Comparison of ENCODE assay signal across 22 mouse cellular contexts in genomic region chr12:102425048-102425578, GRCm38 (mm10). TPM values are rescaled to one million over a fixed set of nuclear protein-coding genes. Genes with fewer than 3 reads are reported as not detected.
A peak's percentile ranks its signal among the peaks of the same experiment; 100 is the strongest.
DNase-seq lines count a peak whose midpoint lies in the region; ATAC-seq and TF ChIP-seq lines count a peak whose summit lies in the region.
"Had no signal": no experiment of that assay in that cellular context is flagged by ENCODE, and none has a peak within 500 bp of the region (broad histone marks: within the 10 kb centered on the region; RNA-seq: fewer than 3 reads in every experiment).

No protein-coding gene starts in this region.

- DNase-seq in embryonic facial prominence, embryonic 11.5 days (ENCODE audit: low spot score), result peak; percentile 28
- no peak for DNase-seq in embryonic facial prominence, embryonic 10.5 days (ENCODE audit: low spot score)
- no peak for DNase-seq in lung, adult 2 months
- peak; percentile 25 for DNase-seq in thymus, postnatal 4 days
- DNase-seq in cerebellum, adult 8-10 months, result no peak
- DNase-seq: cerebellum, adult 9-10 months; gastrocnemius, postnatal 36 days; kidney, adult 9 months; kidney, postnatal 36 days; left cerebral cortex, postnatal 4 days; lung, postnatal 14 days; right cerebral cortex, postnatal 4 days had no signal

- ATAC-seq in embryonic facial prominence, embryonic 11.5 days (replicated peaks; ENCODE audit: insufficient number of reproducible peaks, low FRiP score, low TSS enrichment, low read depth), result 0 out of 2 replicates have a peak, but pooled peaks have one; percentile 72
- 0 out of 2 replicates have a peak, but pooled peaks have one; percentile 29 for ATAC-seq in lung, embryonic 16.5 days (ENCODE audit: low read depth)
- 0 out of 2 replicates have a peak, but pooled peaks have one; percentile 52 for ATAC-seq in limb, embryonic 12.5 days (ENCODE audit: insufficient number of reproducible peaks, insufficient read depth, low FRiP score, low TSS enrichment, low read depth)
- ATAC-seq in forebrain, embryonic 16.5 days, result no peak
- ATAC-seq: CD4-positive, CD25-positive, alpha-beta regulatory T cell, adult 4 months; forebrain, embryonic 14.5 days; liver, embryonic 12.5 days had no signal

- no peaks in the 10 kb centered on the region for H3K9me3 ChIP-seq in embryonic facial prominence, embryonic 11.5 days (replicated peaks; ENCODE audit: control insufficient read depth, low read length)
- H3K9me3 ChIP-seq in embryonic facial prominence, embryonic 10.5 days, result 0 out of 2 replicates have a peak, but pooled peaks cover 2% of the 10 kb centered on the region
- H3K9me3 ChIP-seq in lung, embryonic 16.5 days (ENCODE audit: control insufficient read depth, low read length), result 0 out of 2 replicates have a peak, but pooled peaks cover 2% of the 10 kb centered on the region
- peaks cover 6% of the 10 kb centered on the region; the same call in 1 of the 2 replicates for H3K9me3 ChIP-seq in limb, embryonic 12.5 days
- no peaks in the 10 kb centered on the region for H3K9me3 ChIP-seq in forebrain, embryonic 16.5 days (ENCODE audit: control insufficient read depth, low read length)
- H3K9me3 ChIP-seq: G1E; liver, embryonic 12.5 days had no signal

- H3K36me3 ChIP-seq in embryonic facial prominence, embryonic 11.5 days (replicated peaks; ENCODE audit: control insufficient read depth, insufficient read depth, low read depth, low read length), result no peaks in the 10 kb centered on the region
- peaks cover 31% of the 10 kb centered on the region for H3K36me3 ChIP-seq in embryonic facial prominence, embryonic 10.5 days (replicated peaks)
- peaks cover 6% of the 10 kb centered on the region; the same call in 1 of the 2 replicates for H3K36me3 ChIP-seq in lung, embryonic 16.5 days (ENCODE audit: control insufficient read depth, insufficient read depth, low read length)
- H3K36me3 ChIP-seq in limb, embryonic 12.5 days, result peaks cover 30% of the 10 kb centered on the region
- no peaks in the 10 kb centered on the region; the same call in 1 of the 2 replicates for H3K36me3 ChIP-seq in forebrain, embryonic 16.5 days (ENCODE audit: control insufficient read depth, insufficient read depth)
- H3K36me3 ChIP-seq: G1E; liver, embryonic 12.5 days had no signal

- no peak overlapping the region for H3K27ac ChIP-seq in embryonic facial prominence, embryonic 11.5 days (replicated peaks; ENCODE audit: low read depth, low read length)
- no peak overlapping the region for H3K27ac ChIP-seq in embryonic facial prominence, embryonic 10.5 days (replicated peaks)
- no peak overlapping the region for H3K27ac ChIP-seq in lung, embryonic 16.5 days (ENCODE audit: low read length)
- no peak overlapping the region for H3K27ac ChIP-seq in limb, embryonic 12.5 days
- H3K27ac ChIP-seq in forebrain, embryonic 16.5 days (ENCODE audit: low read length), result no peak overlapping the region
- H3K27ac ChIP-seq: embryonic facial prominence, embryonic 12.5 days; hindbrain, embryonic 10.5 days; left cerebral cortex, adult 2 months had no signal

- no peaks in the 10 kb centered on the region for H3K27me3 ChIP-seq in embryonic facial prominence, embryonic 11.5 days (ENCODE audit: control insufficient read depth, insufficient read depth, low read length)
- H3K27me3 ChIP-seq in embryonic facial prominence, embryonic 10.5 days (replicated peaks; ENCODE audit: low read depth, poor library complexity, severe bottlenecking), result no peaks in the 10 kb centered on the region
- no peaks in the 10 kb centered on the region for H3K27me3 ChIP-seq in lung, embryonic 16.5 days (ENCODE audit: control insufficient read depth, insufficient read depth, low read depth, low read length)
- no peaks in the 10 kb centered on the region for H3K27me3 ChIP-seq in limb, embryonic 12.5 days
- H3K27me3 ChIP-seq in forebrain, embryonic 16.5 days (replicated peaks; ENCODE audit: control insufficient read depth, insufficient read depth, low read length), result no peaks in the 10 kb centered on the region
- H3K27me3 ChIP-seq: embryonic facial prominence, embryonic 12.5 days; liver, embryonic 12.5 days had no signal

- H3K9ac ChIP-seq in embryonic facial prominence, embryonic 11.5 days (replicated peaks; ENCODE audit: low read length), result no peak overlapping the region
- no peak overlapping the region for H3K9ac ChIP-seq in lung, embryonic 16.5 days (ENCODE audit: low read length)
- H3K9ac ChIP-seq in limb, embryonic 12.5 days (replicated peaks), result no peak overlapping the region
- H3K9ac ChIP-seq in forebrain, embryonic 16.5 days (replicated peaks; ENCODE audit: low read depth, low read length), result no peak overlapping the region
- H3K9ac ChIP-seq: embryonic facial prominence, embryonic 12.5 days; liver, embryonic 12.5 days had no signal

- no peak overlapping the region for H3K4me2 ChIP-seq in embryonic facial prominence, embryonic 11.5 days (ENCODE audit: low read depth, low read length)
- H3K4me2 ChIP-seq in lung, embryonic 16.5 days (ENCODE audit: low read depth, low read length), result no peak overlapping the region
- no peak overlapping the region for H3K4me2 ChIP-seq in limb, embryonic 12.5 days
- no peak overlapping the region for H3K4me2 ChIP-seq in forebrain, embryonic 16.5 days (ENCODE audit: low read length)
- H3K4me2 ChIP-seq: embryonic facial prominence, embryonic 12.5 days; liver, embryonic 12.5 days had no signal

- TF ChIP-seq POLR2A in lung, adult 2 months (IDR thresholded peaks at IDR 0.05; ENCODE audit: borderline replicate concordance, extremely low read depth, low read depth, low read length), result no peak

- no peaks in the 10 kb centered on the region for H3K4me1 ChIP-seq in embryonic facial prominence, embryonic 11.5 days (ENCODE audit: control insufficient read depth, insufficient read depth, low read length)
- H3K4me1 ChIP-seq in embryonic facial prominence, embryonic 10.5 days, result no peaks in the 10 kb centered on the region
- peaks cover 8% of the 10 kb centered on the region; the same call in 1 of the 2 replicates for H3K4me1 ChIP-seq in lung, embryonic 16.5 days (replicated peaks; ENCODE audit: control insufficient read depth, insufficient read depth, low read length)
- H3K4me1 ChIP-seq in lung, adult 2 months (ENCODE audit: control insufficient read depth, insufficient read depth, low read length), result peaks cover 11% of the 10 kb centered on the region
- H3K4me1 ChIP-seq in limb, embryonic 12.5 days (replicated peaks), result no peaks in the 10 kb centered on the region
- H3K4me1 ChIP-seq in forebrain, embryonic 16.5 days (replicated peaks; ENCODE audit: control insufficient read depth, insufficient read depth, low read length), result no peaks in the 10 kb centered on the region
- H3K4me1 ChIP-seq: hindbrain, embryonic 10.5 days had no signal

- no peak for TF ChIP-seq CTCF in lung, adult 2 months (IDR thresholded peaks at IDR 0.05; ENCODE audit: insufficient read depth, low read length)

- no peak overlapping the region for H3K4me3 ChIP-seq in embryonic facial prominence, embryonic 11.5 days (ENCODE audit: low read depth, low read length)
- no peak overlapping the region for H3K4me3 ChIP-seq in embryonic facial prominence, embryonic 10.5 days
- H3K4me3 ChIP-seq in lung, embryonic 16.5 days (ENCODE audit: low read length), result no peak overlapping the region
- H3K4me3 ChIP-seq in lung, adult 2 months (replicated peaks; ENCODE audit: extremely low read depth, low read depth, low read length), result no peak overlapping the region
- H3K4me3 ChIP-seq in limb, embryonic 12.5 days (replicated peaks), result no peak overlapping the region
- H3K4me3 ChIP-seq in forebrain, embryonic 16.5 days (replicated peaks; ENCODE audit: low read length), result no peak overlapping the region
- H3K4me3 ChIP-seq: embryonic facial prominence, embryonic 12.5 days; hindbrain, embryonic 10.5 days; left cerebral cortex, adult 2 months; liver, embryonic 12.5 days had no signal

- WGBS in embryonic facial prominence, embryonic 11.5 days, result 72% methylated on average over 4 of the region's 4 CpGs
- WGBS in embryonic facial prominence, embryonic 10.5 days, result 80% methylated on average over 4 of the region's 4 CpGs
- WGBS in lung, embryonic 16.5 days, result 52% methylated on average over 4 of the region's 4 CpGs
- WGBS in lung, adult 2 months, result 50% methylated on average over 4 of the region's 4 CpGs
- WGBS in limb, embryonic 12.5 days, result 64% methylated on average over 4 of the region's 4 CpGs
- 93% methylated on average over 4 of the region's 4 CpGs for WGBS in forebrain, embryonic 16.5 days

RNA-seq across cellular contexts. Expression of gene Lgmn, which starts 14.5 kb away (rescaled TPM):
- 61.5 and 65.5 TPM in 2 replicates for polyA plus RNA-seq in embryonic facial prominence, embryonic 11.5 days (2014; fragmentation: Nextera tagmentation; extraction: Ambion mirVana)
- 42.7 and 45.6 TPM in 2 replicates for polyA plus RNA-seq in embryonic facial prominence, embryonic 10.5 days (2016; fragmentation: Nextera tagmentation; extraction: Ambion mirVana)
- 139 and 142 TPM in 2 replicates for polyA plus RNA-seq in lung, embryonic 16.5 days (2015; fragmentation: Nextera tagmentation; extraction: Ambion mirVana)
- 106 and 153 TPM in 2 replicates for polyA plus RNA-seq in lung, adult 2 months (2012; rRNA removed)
- 59.7 and 60.9 TPM in 2 replicates for polyA plus RNA-seq in limb, embryonic 12.5 days (2016; fragmentation: Nextera tagmentation; extraction: Ambion mirVana)
- polyA plus RNA-seq in forebrain, embryonic 16.5 days (2015; fragmentation: Nextera tagmentation; extraction: Ambion mirVana), result 70.3 and 78.8 TPM in 2 replicates

RNA-seq across cellular contexts. Expression of gene Golga5, which starts 43.8 kb away (rescaled TPM):
- 35.1 and 38.3 TPM in 2 replicates for polyA plus RNA-seq in embryonic facial prominence, embryonic 11.5 days (2014; fragmentation: Nextera tagmentation; extraction: Ambion mirVana)
- polyA plus RNA-seq in embryonic facial prominence, embryonic 10.5 days (2016; fragmentation: Nextera tagmentation; extraction: Ambion mirVana), result 28.4 and 31.3 TPM in 2 replicates
- 34.2 and 35.5 TPM in 2 replicates for polyA plus RNA-seq in lung, embryonic 16.5 days (2015; fragmentation: Nextera tagmentation; extraction: Ambion mirVana)
- 10.0 and 11.9 TPM in 2 replicates for polyA plus RNA-seq in lung, adult 2 months (2012; rRNA removed)
- 37.5 and 37.6 TPM in 2 replicates for polyA plus RNA-seq in limb, embryonic 12.5 days (2016; fragmentation: Nextera tagmentation; extraction: Ambion mirVana)
- 33.2 and 35.5 TPM in 2 replicates for polyA plus RNA-seq in forebrain, embryonic 16.5 days (2015; fragmentation: Nextera tagmentation; extraction: Ambion mirVana)

Comparison
In these comparisons a context has a peak if more than half of its experiments do, and no peak if none do; other contexts are left out.
1. DNase-seq: peak in embryonic facial prominence, embryonic 11.5 days (single experiment) and thymus, postnatal 4 days (single experiment); none in embryonic facial prominence, embryonic 10.5 days (single experiment), lung, adult 2 months (single experiment) and cerebellum, adult 8-10 months (single experiment).